Comparison of ENCODE assay signal across 9 mouse cellular contexts in genomic region chr7:18840386-18841173, GRCm38 (mm10). TPM values are rescaled to one million over a fixed set of nuclear protein-coding genes. Genes with fewer than 3 reads are reported as not detected.
DNase-seq lines count a peak whose midpoint lies in the region; ATAC-seq lines count a peak whose summit lies in the region.
"Had no signal": no experiment of that assay in that cellular context is flagged by ENCODE, and none has a peak within 500 bp of the region (broad histone marks: within the 10 kb centered on the region; RNA-seq: fewer than 3 reads in every experiment).

No protein-coding gene starts in this region.

- H3K4me2 ChIP-seq in embryonic facial prominence, embryonic 13.5 days, result peak overlapping the region; percentile 59
- peak overlapping the region; percentile 82 for H3K4me2 ChIP-seq in heart, embryonic 12.5 days
- H3K4me2 ChIP-seq in kidney, embryonic 14.5 days (replicated peaks; ENCODE audit: low read depth, low read length), result peak overlapping the region; percentile 47
- peak overlapping the region; percentile 46 for H3K4me2 ChIP-seq in liver, embryonic 16.5 days (ENCODE audit: low read depth, low read length)

- no peaks in the 10 kb centered on the region for H3K9me3 ChIP-seq in embryonic facial prominence, embryonic 13.5 days
- H3K9me3 ChIP-seq in heart, embryonic 12.5 days (replicated peaks), result no peaks in the 10 kb centered on the region
- no peaks in the 10 kb centered on the region for H3K9me3 ChIP-seq in kidney, embryonic 14.5 days (ENCODE audit: control insufficient read depth, low read length)
- no peaks in the 10 kb centered on the region for H3K9me3 ChIP-seq in liver, embryonic 16.5 days (replicated peaks; ENCODE audit: control insufficient read depth, low read length)

- peak overlapping the region; percentile 63 for H3K9ac ChIP-seq in embryonic facial prominence, embryonic 13.5 days
- H3K9ac ChIP-seq in heart, embryonic 12.5 days, result peak overlapping the region; percentile 56
- H3K9ac ChIP-seq in kidney, embryonic 14.5 days (ENCODE audit: low read depth, low read length), result peak overlapping the region; percentile 44
- 0 out of 2 replicates have a peak overlapping the region, but pooled peaks have one; percentile 16 for H3K9ac ChIP-seq in liver, embryonic 16.5 days (ENCODE audit: low read depth, low read length)

- 3% methylated on average over 14 of the region's 17 CpGs for WGBS in embryonic facial prominence, embryonic 13.5 days
- WGBS in heart, embryonic 12.5 days, result 6% methylated on average over 14 of the region's 17 CpGs
- 5% methylated on average over 14 of the region's 17 CpGs for WGBS in kidney, embryonic 14.5 days
- WGBS in liver, embryonic 16.5 days (ENCODE audit: insufficient replicate concordance), result 5% methylated on average over 13 of the region's 17 CpGs

- H3K27ac ChIP-seq in embryonic facial prominence, embryonic 13.5 days, result peak overlapping the region; percentile 87
- H3K27ac ChIP-seq in heart, embryonic 12.5 days (ENCODE audit: poor library complexity, severe bottlenecking), result peak overlapping the region; percentile 41
- H3K27ac ChIP-seq in kidney, embryonic 14.5 days (ENCODE audit: low read depth, low read length), result peak overlapping the region; percentile 88
- peak overlapping the region; percentile 33; the same call in 1 of the 2 replicates for H3K27ac ChIP-seq in liver, embryonic 16.5 days (ENCODE audit: low read length)

- peak; percentile 67 for DNase-seq in CD4-positive helper T cell, adult 2 months (ENCODE audit: low read depth, low spot score)
- peak; percentile 57 for DNase-seq in adrenal gland, postnatal 10 days
- peak; percentile 57 for DNase-seq in neural tube, embryonic 10.5 days (ENCODE audit: extremely low spot score, low spot score)
- DNase-seq in thymus, postnatal 14 days, result peak; percentile 29

- ATAC-seq in embryonic facial prominence, embryonic 13.5 days (ENCODE audit: insufficient number of reproducible peaks, insufficient read depth, low FRiP score, low TSS enrichment, low read depth), result peak; percentile 81
- ATAC-seq in heart, embryonic 12.5 days (ENCODE audit: insufficient number of reproducible peaks, low FRiP score), result peak; percentile 80
- ATAC-seq in kidney, embryonic 14.5 days (ENCODE audit: low FRiP score, low TSS enrichment), result peak; percentile 88
- peak; percentile 54 for ATAC-seq in liver, embryonic 16.5 days (ENCODE audit: low read depth)

- no peaks in the 10 kb centered on the region for H3K27me3 ChIP-seq in embryonic facial prominence, embryonic 13.5 days
- H3K27me3 ChIP-seq in heart, embryonic 12.5 days (replicated peaks), result no peaks in the 10 kb centered on the region
- no peaks in the 10 kb centered on the region for H3K27me3 ChIP-seq in kidney, embryonic 14.5 days (ENCODE audit: control insufficient read depth, insufficient read depth, low read length)
- no peaks in the 10 kb centered on the region for H3K27me3 ChIP-seq in liver, embryonic 16.5 days (ENCODE audit: control insufficient read depth, insufficient read depth, low read depth, low read length)

- peak overlapping the region; percentile 40 for H3K4me3 ChIP-seq in embryonic facial prominence, embryonic 13.5 days
- peak overlapping the region; percentile 49 for H3K4me3 ChIP-seq in heart, embryonic 12.5 days
- peak overlapping the region; percentile 32; the same call in 1 of the 2 replicates for H3K4me3 ChIP-seq in kidney, embryonic 14.5 days (ENCODE audit: low read length)
- H3K4me3 ChIP-seq in liver, embryonic 16.5 days (ENCODE audit: low read depth, low read length), result peak overlapping the region; percentile 36

- H3K36me3 ChIP-seq in embryonic facial prominence, embryonic 13.5 days, result no peaks in the 10 kb centered on the region
- H3K36me3 ChIP-seq in heart, embryonic 12.5 days, result no peaks in the 10 kb centered on the region
- no peaks in the 10 kb centered on the region for H3K36me3 ChIP-seq in kidney, embryonic 14.5 days (ENCODE audit: control insufficient read depth, insufficient read depth, low read length)
- H3K36me3 ChIP-seq in liver, embryonic 16.5 days (ENCODE audit: control insufficient read depth, insufficient read depth), result no peaks in the 10 kb centered on the region

- peaks cover 10% of the 10 kb centered on the region; the same call in 1 of the 2 replicates for H3K4me1 ChIP-seq in embryonic facial prominence, embryonic 13.5 days
- peaks cover 8% of the 10 kb centered on the region for H3K4me1 ChIP-seq in heart, embryonic 12.5 days (replicated peaks)
- 0 out of 2 replicates have a peak, but pooled peaks cover 2% of the 10 kb centered on the region for H3K4me1 ChIP-seq in kidney, embryonic 14.5 days (ENCODE audit: control insufficient read depth, insufficient read depth, low read length)
- no peaks in the 10 kb centered on the region for H3K4me1 ChIP-seq in liver, embryonic 16.5 days (ENCODE audit: control insufficient read depth, low read depth, low read length)

RNA-seq across cellular contexts. Expression of gene Mill2, which starts 0.8 kb away (rescaled TPM):
- total RNA-seq in adrenal gland, postnatal 10 days (2021), result 1 to 10 TPM; 3.7 to 5.0 TPM
- polyA plus RNA-seq in embryonic facial prominence, embryonic 13.5 days (2015; fragmentation: Nextera tagmentation; extraction: Ambion mirVana), result 0.38 and 0.39 TPM in 2 replicates
- 0.17 and 0.31 TPM in 2 replicates for polyA plus RNA-seq in heart, embryonic 12.5 days (2016; fragmentation: Nextera tagmentation; extraction: Ambion mirVana)
- 0.64 and 0.79 TPM in 2 replicates for polyA plus RNA-seq in kidney, embryonic 14.5 days (2014; fragmentation: Nextera tagmentation; extraction: Ambion mirVana)
- polyA plus RNA-seq in liver, embryonic 16.5 days (2015; fragmentation: Nextera tagmentation; extraction: Ambion mirVana), result 0.21 and 0.24 TPM in 2 replicates

RNA-seq across cellular contexts. Expression of gene Psg17, which starts 19.2 kb away (rescaled TPM):
- not detected for total RNA-seq in adrenal gland, postnatal 10 days (2021)
- not detected in 2 replicates for polyA plus RNA-seq in embryonic facial prominence, embryonic 13.5 days (2015; fragmentation: Nextera tagmentation; extraction: Ambion mirVana)
- not detected in 2 replicates for polyA plus RNA-seq in heart, embryonic 12.5 days (2016; fragmentation: Nextera tagmentation; extraction: Ambion mirVana)
- not detected in 2 replicates for polyA plus RNA-seq in kidney, embryonic 14.5 days (2014; fragmentation: Nextera tagmentation; extraction: Ambion mirVana)
- not detected in 2 replicates for polyA plus RNA-seq in liver, embryonic 16.5 days (2015; fragmentation: Nextera tagmentation; extraction: Ambion mirVana)
- total RNA-seq: adrenal gland, postnatal 4 days had no signal

RNA-seq across cellular contexts. Expression of gene Pglyrp1, which starts 30.6 kb away (rescaled TPM):
- 1 to 10 TPM; 5.0 to 7.9 TPM for total RNA-seq in adrenal gland, postnatal 10 days (2021)
- 0.76 and 2.9 TPM in 2 replicates for polyA plus RNA-seq in embryonic facial prominence, embryonic 13.5 days (2015; fragmentation: Nextera tagmentation; extraction: Ambion mirVana)
- 0.83 and 0.96 TPM in 2 replicates for polyA plus RNA-seq in heart, embryonic 12.5 days (2016; fragmentation: Nextera tagmentation; extraction: Ambion mirVana)
- polyA plus RNA-seq in kidney, embryonic 14.5 days (2014; fragmentation: Nextera tagmentation; extraction: Ambion mirVana), result 0.77 and 1.1 TPM in 2 replicates
- 76.1 and 87.5 TPM in 2 replicates for polyA plus RNA-seq in liver, embryonic 16.5 days (2015; fragmentation: Nextera tagmentation; extraction: Ambion mirVana)

RNA-seq across cellular contexts. Expression of gene Psg19, which starts 42.3 kb away (rescaled TPM):
- total RNA-seq in adrenal gland, postnatal 10 days (2021), result not detected
- polyA plus RNA-seq in embryonic facial prominence, embryonic 13.5 days (2015; fragmentation: Nextera tagmentation; extraction: Ambion mirVana), result not detected in 2 replicates
- not detected in 2 replicates for polyA plus RNA-seq in heart, embryonic 12.5 days (2016; fragmentation: Nextera tagmentation; extraction: Ambion mirVana)
- not detected in 2 replicates for polyA plus RNA-seq in kidney, embryonic 14.5 days (2014; fragmentation: Nextera tagmentation; extraction: Ambion mirVana)
- not detected in 2 replicates for polyA plus RNA-seq in liver, embryonic 16.5 days (2015; fragmentation: Nextera tagmentation; extraction: Ambion mirVana)
- total RNA-seq: adrenal gland, postnatal 4 days had no signal

Comparison
In these comparisons a context has a peak if more than half of its experiments do, and no peak if none do; other contexts are left out.
1. Peak in every context shown above with its lines: DNase-seq, ATAC-seq, H3K4me3 ChIP-seq and H3K27ac ChIP-seq.
2. H3K27ac ChIP-seq: peak in every context shown above with its lines; median percentile 88 in kidney, embryonic 14.5 days; 87 in embryonic facial prominence, embryonic 13.5 days; 41 in heart, embryonic 12.5 days; 33 in liver, embryonic 16.5 days.
3. RNA of gene Pglyrp1, which starts 30.6 kb away (polyA plus RNA-seq): 76.1 to 87.5 TPM in liver, embryonic 16.5 days; 0.77 to 1.1 TPM in kidney, embryonic 14.5 days, 0.83 to 0.96 TPM in heart, embryonic 12.5 days and 0.76 to 2.9 TPM in embryonic facial prominence, embryonic 13.5 days; every median in the first group is over 10 times any median in the second.